Mouse (Mus musculus): ENCODE measurements around the gene Ccnd3. TPM values are rescaled to one million over a fixed set of nuclear protein-coding genes. Genes with fewer than 3 reads are reported as not detected.

The Ccnd3 gene
- polyA plus RNA-seq, 1 experiment from 2014 or later = 81.7 TPM

DNA sequence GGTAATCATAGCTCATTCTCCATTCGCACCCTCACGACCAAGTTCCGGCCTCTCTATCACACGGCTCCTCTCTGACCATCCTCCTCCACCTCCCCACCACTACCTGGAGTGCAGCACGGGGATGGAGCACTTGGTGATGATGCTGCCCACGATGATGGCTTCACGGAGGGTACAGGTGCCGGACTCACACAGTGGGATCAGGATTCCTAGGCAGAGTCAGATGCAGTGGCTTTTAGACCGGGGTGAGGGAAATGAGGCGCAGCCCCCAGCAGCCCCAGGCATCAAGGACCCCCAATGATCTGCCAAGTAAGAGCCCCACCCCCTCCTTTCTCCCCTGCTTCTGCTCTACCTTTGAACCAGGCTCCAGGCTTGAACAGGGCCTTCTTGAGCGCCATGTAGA lies 97.4 kb downstream of the Ccnd3 start:
- Histone ChIP-seq H3K27ac (ENCODE audit: low read depth, low read length) (no peak overlapping the region), H3K9me3 (ENCODE audit: control insufficient read depth, low read length) (no peaks in the 10 kb centered on the region), H3K4me3 (ENCODE audit: low read length) (no peak overlapping the region), H3K27me3 (replicated peaks; ENCODE audit: control insufficient read depth, insufficient read depth, low read length) (no peaks in the 10 kb centered on the region), H3K9ac (ENCODE audit: low read depth, low read length) (no peak overlapping the region), H3K36me3 (ENCODE audit: control insufficient read depth, insufficient read depth, low read length) (peaks cover 48% of the 10 kb centered on the region), H3K4me2 (ENCODE audit: low read length) (no peak overlapping the region), H3K4me1 (ENCODE audit: control insufficient read depth, insufficient read depth, low read depth, low read length) (peaks cover 7% of the 10 kb centered on the region; the same call in 1 of the 2 replicates)
- WGBS = 94% methylated on average over 11 of the region's 11 CpGs
- no peak for ATAC-seq

DNA sequence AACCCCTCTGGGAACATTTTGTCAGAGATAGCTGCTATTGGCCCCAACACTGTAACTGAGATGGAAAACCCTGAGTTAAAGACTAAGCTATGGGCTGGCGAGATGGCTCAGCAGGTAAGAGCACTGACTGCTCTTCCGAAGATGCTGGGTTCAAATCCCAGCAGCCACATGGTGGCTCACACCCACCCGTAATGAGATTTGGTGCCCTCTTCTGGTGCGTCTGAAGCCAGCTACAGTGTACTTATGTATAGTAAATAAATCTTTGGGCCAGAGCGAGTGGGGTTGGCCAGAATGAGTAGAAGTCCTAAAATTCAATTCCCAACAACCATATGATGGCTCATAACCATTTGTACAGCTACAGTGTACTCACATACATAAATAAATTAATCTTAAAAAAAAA lies 101.4 kb downstream of the Ccnd3 start:
- H3K4me3 ChIP-seq (ENCODE audit: low read length) = no peak overlapping the region
- no peak overlapping the region for H3K27ac ChIP-seq (ENCODE audit: low read depth, low read length)
- ATAC-seq = no peak
- H3K9me3 ChIP-seq (ENCODE audit: control insufficient read depth, low read length) = no peaks in the 10 kb centered on the region
- H3K27me3 ChIP-seq (replicated peaks; ENCODE audit: control insufficient read depth, insufficient read depth, low read length) = no peaks in the 10 kb centered on the region
- no peak overlapping the region for H3K9ac ChIP-seq (ENCODE audit: low read depth, low read length)
- no peak overlapping the region for H3K4me2 ChIP-seq (ENCODE audit: low read length)
- H3K4me1 ChIP-seq (ENCODE audit: control insufficient read depth, insufficient read depth, low read depth, low read length) = peaks cover 10% of the 10 kb centered on the region
- WGBS = 78% methylated on average over 5 of the region's 5 CpGs
- H3K36me3 ChIP-seq (ENCODE audit: control insufficient read depth, insufficient read depth, low read length) = peaks cover 44% of the 10 kb centered on the region

GRCm38 (mm10) chr17:47609182-47609581 lies 104.3 kb downstream of the Ccnd3 start:
- Histone ChIP-seq H3K27me3 (replicated peaks; ENCODE audit: control insufficient read depth, insufficient read depth, low read length) (no peaks in the 10 kb centered on the region), H3K4me1 (ENCODE audit: control insufficient read depth, insufficient read depth, low read depth, low read length) (peaks cover 22% of the 10 kb centered on the region), H3K36me3 (ENCODE audit: control insufficient read depth, insufficient read depth, low read length) (peaks cover 25% of the 10 kb centered on the region), H3K27ac (ENCODE audit: low read depth, low read length) (no peak overlapping the region), H3K9ac (ENCODE audit: low read depth, low read length) (no peak overlapping the region), H3K9me3 (ENCODE audit: control insufficient read depth, low read length) (no peaks in the 10 kb centered on the region), H3K4me2 (ENCODE audit: low read length) (no peak overlapping the region), H3K4me3 (ENCODE audit: low read length) (no peak overlapping the region)
- no peak for ATAC-seq
- 89% methylated on average over 4 of the region's 4 CpGs for whole genome bisulfite sequencing

DNA sequence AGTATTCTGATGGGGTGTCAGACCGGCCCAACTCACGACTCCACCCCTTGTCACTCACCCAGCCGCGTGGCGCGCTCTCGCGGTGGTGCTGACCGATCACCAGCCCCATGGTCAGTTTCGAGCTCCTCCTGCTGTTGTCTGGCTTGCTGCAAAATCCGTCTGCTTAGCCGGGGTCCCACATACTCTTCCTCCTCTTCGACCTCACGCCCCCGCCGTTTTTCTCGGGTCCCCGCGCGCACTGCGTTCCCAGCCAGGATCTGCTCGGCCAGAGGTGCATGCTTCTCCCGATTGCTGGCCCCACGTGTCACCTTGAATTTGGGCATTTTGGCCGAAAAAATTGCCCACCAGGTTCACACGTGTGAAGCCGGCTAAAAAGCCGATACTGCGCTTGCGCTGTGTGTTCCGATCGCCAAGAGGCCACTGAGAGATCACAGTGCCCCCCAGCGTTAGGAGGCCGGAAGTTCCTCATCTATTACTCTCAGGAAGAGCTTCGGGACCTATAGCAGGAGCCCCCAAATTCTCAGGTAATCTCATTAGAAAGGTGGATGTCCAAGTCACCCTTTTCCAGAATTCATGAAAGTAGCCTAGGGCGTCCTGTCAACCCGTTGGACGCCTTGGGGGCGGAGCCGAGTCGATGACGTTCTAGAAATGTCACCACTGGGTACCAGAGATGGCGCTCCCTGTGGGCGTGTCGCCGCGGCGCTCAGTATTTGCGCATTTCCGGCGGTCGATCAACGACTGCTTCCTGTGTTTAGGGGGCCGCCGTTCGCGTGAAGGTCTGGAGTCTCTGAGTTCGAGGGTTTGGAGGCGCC lies 106.2 kb downstream of the Ccnd3 start, which contains the start of the genes Bysl, Med20 and Gm20517:
Gene Bysl, minus strand, starts transcription at position 644 of the 812 bp plus-strand sequence.
Gene Med20, plus strand, starts transcription at position 734 of the 812 bp plus-strand sequence.
Gene Gm20517, plus strand, starts transcription at position 741 of the 812 bp plus-strand sequence.
- H3K4me1 ChIP-seq (ENCODE audit: control insufficient read depth, insufficient read depth, low read depth, low read length) = peaks cover 22% of the 10 kb centered on the region
- H3K27ac ChIP-seq (ENCODE audit: low read depth, low read length) = peak within 1 kb of the TSS; percentile 76
- H3K4me2 ChIP-seq (ENCODE audit: low read length) = peak within 1 kb of the TSS; percentile 83
- peaks cover 16% of the 10 kb centered on the region for H3K36me3 ChIP-seq (ENCODE audit: control insufficient read depth, insufficient read depth, low read length)
- peak; percentile 96 for ATAC-seq
- no peaks in the 10 kb centered on the region for H3K9me3 ChIP-seq (ENCODE audit: control insufficient read depth, low read length)
- peak within 1 kb of the TSS; percentile 72 for H3K9ac ChIP-seq (ENCODE audit: low read depth, low read length)
- 0% methylated on average over 57 of the region's 59 CpGs for WGBS
- no peaks in the 10 kb centered on the region for H3K27me3 ChIP-seq (replicated peaks; ENCODE audit: control insufficient read depth, insufficient read depth, low read length)
- H3K4me3 ChIP-seq (ENCODE audit: low read length) = peak within 1 kb of the TSS; percentile 71

DNA sequence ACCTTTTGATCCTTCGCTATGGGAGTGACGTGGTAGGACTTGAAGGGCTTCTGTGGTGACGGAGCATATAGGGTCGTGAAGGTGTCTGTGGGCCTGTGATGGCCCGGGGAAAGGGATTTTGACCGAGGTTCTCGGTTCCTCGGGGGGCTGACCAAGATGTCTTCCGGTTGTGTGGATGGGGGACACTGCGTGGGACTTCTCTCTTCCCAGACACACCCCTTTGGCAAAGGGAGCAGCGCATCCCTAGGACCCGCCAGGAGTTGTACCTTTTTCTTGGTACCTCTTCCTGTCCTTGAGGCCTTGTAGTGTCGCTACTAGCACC lies 106.8 kb downstream of the Ccnd3 start:
- peak overlapping the region; percentile 72 for H3K9ac ChIP-seq (ENCODE audit: low read depth, low read length)
- no peak for ATAC-seq
- WGBS = 0% methylated on average over 13 of the region's 13 CpGs

GRCm38 (mm10) chr17:47614018-47614417 lies 109.2 kb downstream of the Ccnd3 start:
- Histone ChIP-seq H3K36me3 (ENCODE audit: control insufficient read depth, insufficient read depth, low read length) (peaks cover 8% of the 10 kb centered on the region), H3K4me3 (ENCODE audit: low read length) (no peak overlapping the region), H3K27ac (ENCODE audit: low read depth, low read length) (no peak overlapping the region), H3K9ac (ENCODE audit: low read depth, low read length) (no peak overlapping the region), H3K27me3 (replicated peaks; ENCODE audit: control insufficient read depth, insufficient read depth, low read length) (no peaks in the 10 kb centered on the region), H3K4me1 (ENCODE audit: control insufficient read depth, insufficient read depth, low read depth, low read length) (peaks cover 22% of the 10 kb centered on the region), H3K4me2 (ENCODE audit: low read length) (no peak overlapping the region), H3K9me3 (ENCODE audit: control insufficient read depth, low read length) (no peaks in the 10 kb centered on the region)
- no peak for ATAC-seq
- WGBS = 92% methylated on average over 1 of the region's 1 CpGs

More for the DNA sequence above, 106.8 kb downstream of the Ccnd3 start:
- Histone ChIP-seq H3K4me3 (ENCODE audit: low read length) (peak overlapping the region; percentile 71), H3K4me2 (ENCODE audit: low read length) (peak overlapping the region; percentile 83), H3K27ac (ENCODE audit: low read depth, low read length) (peak overlapping the region; percentile 51), H3K36me3 (ENCODE audit: control insufficient read depth, insufficient read depth, low read length) (peaks cover 13% of the 10 kb centered on the region), H3K9me3 (ENCODE audit: control insufficient read depth, low read length) (no peaks in the 10 kb centered on the region), H3K27me3 (replicated peaks; ENCODE audit: control insufficient read depth, insufficient read depth, low read length) (no peaks in the 10 kb centered on the region), H3K4me1 (ENCODE audit: control insufficient read depth, insufficient read depth, low read depth, low read length) (peaks cover 22% of the 10 kb centered on the region)

DNA sequence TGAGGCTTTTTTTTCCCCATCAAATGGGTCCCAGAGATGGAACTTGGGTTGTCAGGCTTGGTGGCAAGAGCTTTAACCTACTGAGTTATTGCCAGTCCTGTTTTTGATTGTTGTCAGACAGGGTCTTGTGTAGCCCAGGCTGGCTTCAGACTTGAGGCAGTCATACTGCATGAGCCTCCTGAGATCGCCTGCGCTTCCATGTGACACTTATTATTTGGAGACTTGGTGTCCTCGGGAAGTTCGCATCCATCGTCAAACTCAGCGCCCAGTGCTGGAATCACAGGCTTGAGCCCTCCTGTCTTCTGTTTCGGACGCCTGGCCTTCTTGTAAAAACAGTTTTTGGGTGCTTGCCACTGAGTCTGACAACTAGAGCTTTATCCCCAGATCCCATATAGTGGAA lies 111.3 kb downstream of the Ccnd3 start:
- Histone ChIP-seq H3K27ac (ENCODE audit: low read depth, low read length) (no peak overlapping the region), H3K27me3 (replicated peaks; ENCODE audit: control insufficient read depth, insufficient read depth, low read length) (no peaks in the 10 kb centered on the region), H3K4me2 (ENCODE audit: low read length) (no peak overlapping the region), H3K4me3 (ENCODE audit: low read length) (no peak overlapping the region), H3K4me1 (ENCODE audit: control insufficient read depth, insufficient read depth, low read depth, low read length) (peaks cover 12% of the 10 kb centered on the region), H3K9ac (ENCODE audit: low read depth, low read length) (no peak overlapping the region), H3K36me3 (ENCODE audit: control insufficient read depth, insufficient read depth, low read length) (peaks cover 12% of the 10 kb centered on the region), H3K9me3 (ENCODE audit: control insufficient read depth, low read length) (no peaks in the 10 kb centered on the region)
- no peak for ATAC-seq
- 96% methylated on average over 8 of the region's 8 CpGs for WGBS

DNA sequence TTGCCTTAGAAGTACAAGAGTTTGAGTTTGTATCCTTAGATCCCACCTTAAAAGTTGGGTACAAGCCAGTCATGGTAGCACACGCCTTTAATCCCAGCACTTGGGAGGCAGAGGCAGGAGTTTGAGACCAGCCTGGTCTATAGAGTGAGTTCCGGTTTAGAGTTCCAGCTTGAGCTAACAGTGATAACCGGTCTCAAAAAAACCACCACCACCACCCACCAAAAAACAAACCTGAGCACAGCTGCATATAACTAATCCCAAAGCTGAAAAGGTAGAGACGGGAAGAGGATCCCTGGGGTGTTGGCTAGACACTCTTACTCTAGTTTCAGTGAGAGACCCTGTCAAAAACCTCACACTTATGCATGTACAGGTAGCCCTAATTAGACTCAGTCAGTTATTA lies 111.8 kb downstream of the Ccnd3 start:
- H3K4me1 ChIP-seq (ENCODE audit: control insufficient read depth, insufficient read depth, low read depth, low read length) = peaks cover 12% of the 10 kb centered on the region
- H3K36me3 ChIP-seq (ENCODE audit: control insufficient read depth, insufficient read depth, low read length) = peaks cover 12% of the 10 kb centered on the region
- no peak for ATAC-seq
- no peak overlapping the region for H3K4me2 ChIP-seq (ENCODE audit: low read length)
- 90% methylated on average over 4 of the region's 4 CpGs for WGBS
- H3K9me3 ChIP-seq (ENCODE audit: control insufficient read depth, low read length) = no peaks in the 10 kb centered on the region
- H3K27ac ChIP-seq (ENCODE audit: low read depth, low read length) = no peak overlapping the region
- H3K27me3 ChIP-seq (replicated peaks; ENCODE audit: control insufficient read depth, insufficient read depth, low read length) = no peaks in the 10 kb centered on the region
- H3K4me3 ChIP-seq (ENCODE audit: low read length) = no peak overlapping the region
- no peak overlapping the region for H3K9ac ChIP-seq (ENCODE audit: low read depth, low read length)

DNA sequence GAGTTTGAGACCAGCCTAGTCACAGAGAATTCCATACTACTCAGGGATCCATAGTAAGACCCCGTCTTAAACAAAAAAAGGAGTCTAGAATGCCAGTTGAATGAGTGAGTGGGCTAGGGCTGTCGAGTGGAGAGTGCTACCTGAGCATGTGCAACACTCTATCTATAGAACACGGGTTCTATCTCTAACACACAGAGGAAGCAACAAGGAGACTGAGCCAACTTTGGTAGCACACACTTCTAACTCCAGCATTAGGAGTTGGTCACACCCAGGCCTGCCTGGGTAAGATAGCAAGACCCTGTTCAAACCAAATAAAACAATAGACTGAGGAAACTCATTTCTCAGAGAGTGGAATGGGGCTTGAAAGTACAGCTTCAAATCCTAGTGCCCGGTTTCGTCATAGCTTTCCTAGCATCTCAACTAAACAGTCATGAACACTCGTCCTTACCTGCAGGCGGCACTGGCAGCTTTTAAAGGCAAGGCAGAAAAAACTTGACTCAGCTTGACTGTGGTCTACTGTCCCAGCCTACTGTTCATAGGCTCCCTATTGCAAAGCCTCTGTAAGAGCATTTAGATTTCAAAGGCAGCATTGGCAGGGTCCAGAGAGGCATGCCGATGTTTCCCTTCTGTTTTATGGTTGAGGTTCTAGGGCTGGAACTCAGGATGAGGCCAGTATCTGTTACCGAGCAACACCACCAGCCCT lies 112.9 kb downstream of the Ccnd3 start:
- Histone ChIP-seq H3K27me3 (replicated peaks; ENCODE audit: control insufficient read depth, insufficient read depth, low read length) (no peaks in the 10 kb centered on the region), H3K9me3 (ENCODE audit: control insufficient read depth, low read length) (no peaks in the 10 kb centered on the region), H3K9ac (ENCODE audit: low read depth, low read length) (no peak overlapping the region), H3K4me3 (ENCODE audit: low read length) (no peak overlapping the region), H3K27ac (ENCODE audit: low read depth, low read length) (no peak overlapping the region), H3K4me2 (ENCODE audit: low read length) (no peak overlapping the region), H3K36me3 (ENCODE audit: control insufficient read depth, insufficient read depth, low read length) (peaks cover 19% of the 10 kb centered on the region), H3K4me1 (ENCODE audit: control insufficient read depth, insufficient read depth, low read depth, low read length) (peaks cover 3% of the 10 kb centered on the region)
- no peak for ATAC-seq
- WGBS = 94% methylated on average over 9 of the region's 9 CpGs

Measured in hindbrain, embryonic 16.5 days (tissue).